Mouse (Mus musculus): ENCODE data around the gene Pnn. TPM values are rescaled to one million over a fixed set of nuclear protein-coding genes. Genes with fewer than 3 reads are reported as not detected.

Gene Pnn
- polyA plus RNA-seq, 1 experiment, result 32.9 TPM

DNA sequence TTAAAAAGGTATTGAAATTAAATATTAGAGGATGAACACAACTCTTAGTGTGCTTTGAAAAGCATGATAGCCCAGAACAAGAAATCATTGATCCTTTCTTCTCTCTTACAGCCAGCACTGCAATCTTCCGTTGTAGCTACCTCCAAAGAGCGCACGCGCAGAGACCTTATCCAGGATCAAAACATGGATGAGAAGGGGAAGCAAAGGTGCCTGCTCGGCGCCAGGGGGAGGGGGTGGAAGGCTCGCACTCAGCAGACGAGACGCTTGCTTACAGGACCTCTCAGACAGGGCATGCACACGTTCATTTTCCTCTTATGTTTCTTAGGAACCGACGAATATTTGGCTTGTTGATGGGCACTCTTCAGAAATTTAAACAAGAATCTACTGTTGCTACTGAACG, 2.1 kb downstream of the Pnn start:
- Histone ChIP-seq H3K27me3 (replicated peaks) (no peaks in the 10 kb centered on the region), H3K36me3 (replicated peaks; ENCODE audit: low read length) (peaks cover 58% of the 10 kb centered on the region), H3K9me3 (no peaks in the 10 kb centered on the region), H3K4me3 (replicated peaks) (no peak overlapping the region), H3K4me1 (peaks cover 25% of the 10 kb centered on the region)
- no peak for TF ChIP-seq GATA1 (IDR thresholded peaks at IDR 0.05; ENCODE audit: borderline replicate concordance, low read length)
- TF ChIP-seq FLI1 (IDR thresholded peaks at IDR 0.05; ENCODE audit: low read length), result no peak

DNA sequence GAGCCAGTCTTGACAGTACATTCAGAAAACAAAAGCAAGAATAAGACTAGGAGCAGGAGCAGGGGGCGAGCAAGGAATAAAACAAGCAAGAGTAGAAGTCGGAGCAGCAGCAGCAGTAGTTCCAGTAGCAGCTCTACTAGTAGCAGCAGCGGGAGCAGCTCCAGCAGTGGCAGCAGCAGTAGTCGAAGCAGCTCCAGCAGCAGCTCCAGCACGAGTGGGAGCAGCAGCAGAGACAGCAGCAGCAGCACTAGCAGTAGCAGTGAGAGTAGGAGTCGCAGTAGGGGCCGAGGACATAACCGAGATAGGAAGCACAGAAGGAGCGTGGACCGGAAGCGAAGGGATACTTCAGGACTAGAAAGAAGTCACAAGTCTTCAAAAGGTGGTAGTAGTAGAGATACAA, 5.6 kb downstream of the Pnn start:
- Histone ChIP-seq H3K27me3 (replicated peaks) (no peaks in the 10 kb centered on the region), H3K36me3 (replicated peaks; ENCODE audit: low read length) (peaks cover 78% of the 10 kb centered on the region), H3K4me3 (replicated peaks) (peak overlapping the region; percentile 33), H3K9me3 (no peaks in the 10 kb centered on the region), H3K4me1 (peaks cover 21% of the 10 kb centered on the region)
- TF ChIP-seq GATA1 (IDR thresholded peaks at IDR 0.05; ENCODE audit: borderline replicate concordance, low read length) (no peak), FLI1 (IDR thresholded peaks at IDR 0.05; ENCODE audit: low read length) (no peak)

DNA sequence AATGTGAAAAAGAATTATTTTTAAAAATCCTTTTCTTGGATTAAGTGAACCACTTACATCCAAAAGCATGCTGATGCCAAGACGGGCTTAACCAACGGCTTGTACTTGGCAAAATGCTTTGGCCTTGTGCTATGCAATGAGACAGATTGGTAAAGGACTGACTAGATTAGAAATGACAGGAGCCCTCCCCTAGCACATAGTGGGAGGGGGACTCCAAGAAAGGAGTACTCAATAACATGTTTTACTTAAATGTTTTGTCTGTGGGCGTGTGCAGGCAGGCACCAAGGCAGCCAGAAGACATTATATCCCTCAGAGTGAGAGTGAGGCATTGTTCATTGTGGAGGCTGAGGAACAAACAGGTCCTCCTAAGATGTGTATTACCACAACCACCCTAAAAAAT, 7.4 kb downstream of the Pnn start:
- Histone ChIP-seq H3K9me3 (no peaks in the 10 kb centered on the region), H3K27me3 (replicated peaks) (no peaks in the 10 kb centered on the region), H3K4me1 (peaks cover 13% of the 10 kb centered on the region), H3K4me3 (replicated peaks) (no peak overlapping the region), H3K36me3 (replicated peaks; ENCODE audit: low read length) (peaks cover 68% of the 10 kb centered on the region)
- no peak for TF ChIP-seq FLI1 (IDR thresholded peaks at IDR 0.05; ENCODE audit: low read length)
- no peak for TF ChIP-seq GATA1 (IDR thresholded peaks at IDR 0.05; ENCODE audit: borderline replicate concordance, low read length)

DNA sequence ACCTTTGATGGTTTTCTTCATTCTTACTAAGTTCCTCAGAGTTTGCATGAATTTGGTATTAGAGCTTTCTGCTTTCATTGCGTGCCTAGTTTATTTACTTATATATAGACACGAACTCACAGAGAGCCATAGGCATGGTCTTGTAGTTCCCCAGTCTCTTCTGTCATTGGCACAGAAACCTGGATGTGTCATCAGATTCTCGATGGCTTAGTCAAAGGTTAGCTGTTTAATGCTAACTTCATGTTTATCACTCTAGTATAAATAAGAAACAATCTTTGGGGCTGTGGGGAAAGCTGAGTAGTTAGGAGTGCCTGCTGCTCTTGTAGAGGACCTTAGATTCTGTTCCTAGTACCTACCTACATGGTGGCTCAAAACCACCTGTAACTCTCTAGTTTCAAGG, 10.3 kb downstream of the Pnn start:
- H3K9me3 ChIP-seq, result 0 out of 2 replicates have a peak, but pooled peaks cover 4% of the 10 kb centered on the region
- no peak for TF ChIP-seq FLI1 (IDR thresholded peaks at IDR 0.05; ENCODE audit: low read length)
- no peak for TF ChIP-seq GATA1 (IDR thresholded peaks at IDR 0.05; ENCODE audit: borderline replicate concordance, low read length)
- H3K4me1 ChIP-seq, result peaks cover 8% of the 10 kb centered on the region
- H3K36me3 ChIP-seq (replicated peaks; ENCODE audit: low read length), result peaks cover 42% of the 10 kb centered on the region
- no peak overlapping the region for H3K4me3 ChIP-seq (replicated peaks)
- H3K27me3 ChIP-seq (replicated peaks), result no peaks in the 10 kb centered on the region

DNA sequence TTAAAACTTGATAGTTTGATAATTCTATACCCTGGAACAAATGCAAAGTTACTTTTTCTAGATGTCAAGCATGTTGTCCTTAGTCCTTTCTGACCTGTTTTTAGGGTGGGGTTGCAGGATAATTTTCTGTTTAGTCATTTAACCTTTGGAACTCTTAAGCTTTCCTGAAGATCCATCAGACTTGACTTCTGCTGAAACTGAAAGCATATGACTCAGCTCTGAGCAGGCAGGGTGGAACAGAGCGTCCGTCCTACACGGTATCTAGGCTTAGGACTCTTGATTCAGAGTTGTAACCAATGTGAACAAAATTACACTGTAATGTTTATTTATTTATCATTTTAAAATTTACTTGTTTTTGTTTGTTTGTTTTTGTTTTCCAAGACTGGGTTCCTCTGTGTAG, 11.2 kb downstream of the Pnn start:
- peaks cover 33% of the 10 kb centered on the region for H3K36me3 ChIP-seq (replicated peaks; ENCODE audit: low read length)
- no peaks in the 10 kb centered on the region for H3K27me3 ChIP-seq (replicated peaks)
- no peak overlapping the region for H3K4me3 ChIP-seq (replicated peaks)
- TF ChIP-seq GATA1 (IDR thresholded peaks at IDR 0.05; ENCODE audit: borderline replicate concordance, low read length), result no peak
- no peak for TF ChIP-seq FLI1 (IDR thresholded peaks at IDR 0.05; ENCODE audit: low read length)
- H3K4me1 ChIP-seq, result peaks cover 3% of the 10 kb centered on the region; the same call in 1 of the 2 replicates
- H3K9me3 ChIP-seq, result 0 out of 2 replicates have a peak, but pooled peaks cover 4% of the 10 kb centered on the region

DNA sequence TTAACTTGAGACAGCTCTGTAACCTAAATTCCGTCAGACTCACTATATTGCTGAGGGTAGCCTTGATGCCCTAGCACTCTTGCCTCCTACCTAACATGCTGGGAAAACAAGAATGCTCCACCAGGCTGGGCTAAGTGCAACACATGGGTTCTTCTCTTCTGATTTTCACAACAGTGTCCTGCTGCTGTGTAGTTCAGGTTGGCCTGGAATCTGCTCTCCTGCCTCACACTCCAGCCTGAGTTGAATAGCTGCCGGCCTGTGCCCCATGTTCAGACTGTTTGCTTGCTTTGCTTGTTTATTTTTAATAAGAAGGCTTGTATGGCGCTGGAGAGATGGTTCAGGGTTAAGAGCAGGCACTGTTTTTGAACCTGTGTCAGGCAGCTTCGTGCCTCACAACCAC, 13.8 kb downstream of the Pnn start:
- Histone ChIP-seq H3K9me3 (0 out of 2 replicates have a peak, but pooled peaks cover 4% of the 10 kb centered on the region), H3K36me3 (replicated peaks; ENCODE audit: low read length) (peaks cover 8% of the 10 kb centered on the region), H3K4me3 (replicated peaks) (no peak overlapping the region), H3K27me3 (replicated peaks) (peaks cover 2% of the 10 kb centered on the region), H3K4me1 (peaks cover 3% of the 10 kb centered on the region; the same call in 1 of the 2 replicates)
- TF ChIP-seq FLI1 (IDR thresholded peaks at IDR 0.05; ENCODE audit: low read length), result no peak
- TF ChIP-seq GATA1 (IDR thresholded peaks at IDR 0.05; ENCODE audit: borderline replicate concordance, low read length), result no peak

DNA sequence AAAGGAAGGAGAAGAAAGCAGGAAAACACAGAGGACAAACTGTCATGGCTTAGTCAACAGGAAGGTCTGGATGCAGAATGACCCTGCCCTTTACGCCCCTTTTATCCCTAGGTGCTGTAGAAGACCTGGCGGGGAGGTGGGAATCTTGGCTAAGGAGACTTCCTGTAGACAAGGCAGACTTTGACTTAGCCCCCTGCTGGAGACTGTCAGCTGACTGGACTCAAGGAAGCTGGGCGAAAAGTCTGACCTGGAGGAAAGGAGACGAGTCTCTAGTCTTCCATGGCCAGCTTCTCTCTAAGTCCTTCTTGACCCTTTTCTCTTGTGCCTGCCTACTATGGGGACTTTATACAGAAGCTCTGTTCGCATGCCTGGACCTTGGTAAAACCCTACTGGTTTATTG, 17.8 kb downstream of the Pnn start:
- TF ChIP-seq FLI1 (IDR thresholded peaks at IDR 0.05; ENCODE audit: low read length) (no peak), GATA1 (IDR thresholded peaks at IDR 0.05; ENCODE audit: borderline replicate concordance, low read length) (no peak)
- Histone ChIP-seq H3K4me1 (no peaks in the 10 kb centered on the region; the same call in 1 of the 2 replicates), H3K36me3 (replicated peaks; ENCODE audit: low read length) (peaks cover 3% of the 10 kb centered on the region), H3K4me3 (replicated peaks) (no peak overlapping the region), H3K27me3 (replicated peaks) (peaks cover 2% of the 10 kb centered on the region), H3K9me3 (0 out of 2 replicates have a peak, but pooled peaks cover 4% of the 10 kb centered on the region)

DNA sequence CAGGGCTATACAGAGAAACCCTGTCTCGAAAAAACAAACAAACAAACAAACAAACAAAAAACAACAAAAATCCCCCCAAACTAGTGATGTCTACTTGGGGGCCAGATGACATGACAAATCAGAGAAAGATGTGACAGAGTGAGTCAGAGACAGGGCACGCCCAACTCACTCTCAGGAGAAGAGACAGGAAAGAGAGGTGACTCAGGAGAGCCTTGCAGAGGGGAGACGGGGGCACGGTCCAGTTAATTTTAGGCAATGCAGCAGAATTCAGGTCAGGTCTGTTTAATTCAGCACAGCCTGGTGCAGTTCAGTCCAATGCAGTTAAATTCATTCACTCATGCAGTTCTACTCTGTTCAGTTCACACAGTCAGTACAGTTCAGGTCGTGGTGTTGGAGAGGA, 19.5 kb downstream of the Pnn start:
- H3K27me3 ChIP-seq (replicated peaks), result peaks cover 2% of the 10 kb centered on the region
- H3K4me3 ChIP-seq (replicated peaks), result no peak overlapping the region
- no peaks in the 10 kb centered on the region for H3K4me1 ChIP-seq
- H3K9me3 ChIP-seq, result no peaks in the 10 kb centered on the region
- no peaks in the 10 kb centered on the region for H3K36me3 ChIP-seq (replicated peaks; ENCODE audit: low read length)
- TF ChIP-seq FLI1 (IDR thresholded peaks at IDR 0.05; ENCODE audit: low read length) (no peak), GATA1 (IDR thresholded peaks at IDR 0.05; ENCODE audit: borderline replicate concordance, low read length) (no peak)

DNA sequence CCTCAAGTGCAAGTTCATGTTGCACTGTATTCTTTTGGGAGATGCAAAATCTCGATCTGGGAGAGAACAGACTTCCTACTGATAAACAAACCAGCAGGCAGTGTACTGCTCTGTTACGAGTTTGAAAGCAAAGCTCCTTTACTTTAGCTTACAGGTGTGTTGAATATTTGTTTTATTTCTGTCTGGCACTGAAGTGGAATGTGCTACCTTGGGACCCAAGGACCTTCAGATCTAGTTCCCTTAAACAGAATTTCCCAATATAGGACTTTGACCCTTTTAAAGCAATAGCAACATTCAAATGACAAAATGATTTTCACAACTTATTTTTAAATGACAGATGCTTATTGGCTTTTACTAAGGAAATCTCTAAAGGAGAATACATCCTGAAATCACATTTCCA, 26.9 kb downstream of the Pnn start:
- Histone ChIP-seq H3K4me3 (replicated peaks) (no peak overlapping the region), H3K9me3 (0 out of 2 replicates have a peak, but pooled peaks cover 3% of the 10 kb centered on the region), H3K27me3 (replicated peaks) (no peaks in the 10 kb centered on the region), H3K36me3 (replicated peaks; ENCODE audit: low read length) (no peaks in the 10 kb centered on the region), H3K4me1 (no peaks in the 10 kb centered on the region)
- TF ChIP-seq GATA1 (IDR thresholded peaks at IDR 0.05; ENCODE audit: borderline replicate concordance, low read length), result no peak
- no peak for TF ChIP-seq FLI1 (IDR thresholded peaks at IDR 0.05; ENCODE audit: low read length)

DNA sequence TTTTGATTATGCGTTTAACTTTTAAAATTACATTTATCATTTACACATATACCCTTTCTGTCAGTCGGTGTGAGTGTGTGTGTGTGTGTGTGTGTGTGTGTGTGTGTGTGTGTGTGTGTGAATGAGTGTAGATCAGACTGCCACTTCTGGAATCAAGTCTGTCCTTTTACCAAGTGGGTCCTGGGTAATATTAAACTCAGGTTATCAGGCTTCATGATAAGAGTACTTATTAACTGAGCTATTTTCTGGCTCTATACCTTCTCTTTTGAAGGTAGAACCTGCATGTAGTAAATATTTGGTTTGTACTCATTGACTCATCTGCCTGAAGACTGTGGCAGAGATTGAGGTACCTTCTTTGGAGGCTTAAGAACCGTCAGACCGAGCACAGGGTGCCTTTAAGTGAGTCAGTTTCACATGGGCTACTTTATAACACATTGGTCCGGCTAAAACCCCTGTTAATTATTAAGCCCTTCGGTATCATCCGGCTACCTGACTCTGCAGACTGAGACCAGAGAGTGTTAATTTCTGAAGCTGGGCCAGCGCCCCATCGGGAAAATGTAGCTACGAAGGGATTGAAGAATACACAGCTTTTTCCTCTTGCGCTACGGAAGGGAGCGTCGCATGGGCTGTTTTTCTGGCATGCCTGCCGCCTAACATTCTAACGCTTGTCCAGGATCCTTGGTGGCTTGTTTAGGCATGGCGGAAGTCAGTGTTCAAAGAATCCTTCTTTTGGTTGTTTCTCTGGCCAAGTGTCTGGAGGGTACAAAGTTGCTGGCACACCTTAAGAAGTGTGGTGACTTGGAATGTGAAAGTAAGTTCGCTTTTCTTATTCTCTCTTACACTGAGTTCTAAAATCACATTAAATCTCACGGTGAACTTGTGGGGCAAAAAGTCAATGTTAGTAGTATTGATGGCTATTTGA, 28.7 kb downstream of the Pnn start, which contains the start of gene Mia2:
TSS of gene Mia2 (plus strand) at position 696 of the 922 bp plus-strand sequence.
- Histone ChIP-seq H3K27me3 (replicated peaks) (no peaks in the 10 kb centered on the region), H3K36me3 (replicated peaks; ENCODE audit: low read length) (no peaks in the 10 kb centered on the region), H3K4me3 (replicated peaks) (no peak within 1 kb of the TSS), H3K4me1 (no peaks in the 10 kb centered on the region), H3K9me3 (0 out of 2 replicates have a peak, but pooled peaks cover 3% of the 10 kb centered on the region)
- TF ChIP-seq GATA1 (IDR thresholded peaks at IDR 0.05; ENCODE audit: borderline replicate concordance, low read length), result no peak
- no peak for TF ChIP-seq FLI1 (IDR thresholded peaks at IDR 0.05; ENCODE audit: low read length)

Measured in megakaryocyte, embryonic 14.5 days (primary cell).